Mouse (Mus musculus) heart, embryonic 16.5 days (tissue): ENCODE data around the gene Ppp2r1b. TPM values are rescaled to one million over a fixed set of nuclear protein-coding genes. Genes with fewer than 3 reads are reported as not detected.

Source experiments
- ATAC-seq: fragments of 200-750 bp; cut with Nextera tagmentation; replicated peaks from 2 replicates; pipeline ENCODE4 v1.8.0; 2017; ENCODE audit warnings: moderate number of reproducible peaks; ENCODE audit not compliant: insufficient read depth, low FRiP score; ENCODE audit errors: extremely low read depth
- H3K27ac ChIP-seq: fragments of 300-500 bp; sonication (generic); 2 replicates; pipeline ENCODE4 v1.5.1; 2014; ENCODE audit warnings: mild to moderate bottlenecking, low read length, control low read depth, moderate library complexity
- H3K27me3 ChIP-seq: fragments of 300-500 bp; sonication (generic); 2 replicates; pipeline ENCODE4 v1.6.1; 2014; ENCODE audit warnings: low read length, mixed read lengths; ENCODE audit not compliant: control insufficient read depth, insufficient read depth
- H3K36me3 ChIP-seq: fragments of 300-500 bp; sonication (generic); 2 replicates; pipeline ENCODE4 v1.6.1; 2014; ENCODE audit not compliant: control insufficient read depth, insufficient read depth
- H3K4me1 ChIP-seq: fragments of 300-500 bp; sonication (generic); 2 replicates; pipeline ENCODE4 v1.6.1; 2014; ENCODE audit warnings: low read length, mixed read lengths; ENCODE audit not compliant: control insufficient read depth, insufficient read depth
- H3K4me2 ChIP-seq: fragments of 300-500 bp; sonication (generic); 2 replicates; pipeline ENCODE4 v1.6.1; 2014; ENCODE audit warnings: low read depth, mild to moderate bottlenecking, control low read depth, low read length
- H3K4me3 ChIP-seq: fragments of 300-500 bp; sonication (generic); 2 replicates; pipeline ENCODE4 v1.5.1; 2014; ENCODE audit warnings: mild to moderate bottlenecking, control low read depth, low read length
- H3K9ac ChIP-seq: fragments of 300-500 bp; sonication (generic); 2 replicates; pipeline ENCODE4 v1.6.1; 2014; ENCODE audit warnings: low read length, control low read depth
- H3K9me3 ChIP-seq: fragments of 300-500 bp; sonication (generic); replicated peaks from 2 replicates; pipeline ENCODE4 v1.6.1; 2016; ENCODE audit warnings: low read length; ENCODE audit not compliant: control insufficient read depth
- WGBS: fragments of 180-500 bp; shearing (Covaris S2); extraction: QIAGEN DNeasy Blood & Tissue Kit; methylation state at CpG from one replicate; pipeline ENCODE4 v1.1.7; 2014; 5-methylcytosine and 5-hydroxymethylcytosine counted together
- polyA plus RNA-seq: library from polyadenylated mRNA; unstranded; fragments of >200 nt; fragmentation: Nextera tagmentation; extraction: Ambion mirVana; gene quantifications from 2 replicates; pipeline ENCODE4 v1.2.1, GENCODE M21; 2015

Ppp2r1b gene
- polyA plus RNA-seq, 1 experiment from 2014 or later = 41.8 TPM

DNA sequence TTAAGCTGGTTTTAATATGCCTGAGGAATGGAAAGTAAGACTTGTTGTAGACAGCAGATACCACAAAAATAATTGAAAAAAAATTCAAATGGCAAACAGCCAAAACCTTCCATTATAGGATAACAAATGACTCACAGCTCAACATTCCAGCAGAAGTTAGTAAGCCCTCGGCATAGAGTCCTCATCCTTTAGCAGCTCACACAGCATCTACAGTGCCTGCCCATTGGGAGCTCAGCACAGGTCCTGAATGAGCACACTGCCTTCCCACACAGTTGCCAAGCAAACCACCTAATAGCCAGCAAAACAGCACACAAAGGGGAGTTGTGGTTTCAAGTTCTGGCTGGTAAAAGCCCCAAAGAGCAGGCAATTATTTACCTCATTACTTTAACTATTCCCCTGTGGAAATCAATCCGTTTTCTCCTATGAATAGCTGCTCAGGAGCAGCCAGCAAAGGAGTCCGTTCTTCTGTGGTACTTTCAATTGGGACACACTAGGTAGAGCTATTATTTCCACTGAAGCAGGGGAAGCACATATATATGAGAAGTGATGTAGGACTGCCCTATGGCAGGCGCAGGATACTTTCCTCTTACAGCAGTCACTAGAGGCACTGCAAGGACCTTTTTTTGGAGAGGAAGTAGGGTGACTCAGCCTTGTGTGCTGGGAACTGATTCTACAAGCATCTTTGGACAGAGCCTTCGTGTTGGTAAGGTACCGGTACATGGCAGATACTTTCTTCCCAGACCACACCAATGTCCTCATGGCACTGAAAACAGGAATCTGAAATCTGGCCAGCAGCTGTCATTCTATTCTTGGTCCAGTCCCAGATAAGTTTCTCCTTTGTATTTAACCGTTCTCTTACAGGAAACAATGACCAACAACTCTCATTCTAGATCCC, 55.2 kb downstream of the Ppp2r1b start:
- H3K4me3 ChIP-seq = no peak overlapping the region
- peaks cover 11% of the 10 kb centered on the region for H3K36me3 ChIP-seq
- peaks cover 13% of the 10 kb centered on the region for H3K4me1 ChIP-seq
- peak overlapping the region; percentile 51 for H3K27ac ChIP-seq
- 47% methylated on average over 7 of the region's 7 CpGs for WGBS
- no peak overlapping the region for H3K9ac ChIP-seq
- H3K9me3 ChIP-seq = no peaks in the 10 kb centered on the region
- no peaks in the 10 kb centered on the region for H3K27me3 ChIP-seq
- H3K4me2 ChIP-seq = peak overlapping the region; percentile 5; the same call in 1 of the 2 replicates
- no peak; the same call in 1 of the 2 replicates for ATAC-seq

- Histone ChIP-seq H3K9me3 (no peaks in the 10 kb centered on the region), H3K4me1 (peaks cover 19% of the 10 kb centered on the region), H3K4me3 (no peak overlapping the region), H3K36me3 (no peaks in the 10 kb centered on the region), H3K9ac (no peak overlapping the region), H3K27me3 (no peaks in the 10 kb centered on the region), H3K4me2 (no peak overlapping the region), H3K27ac (no peak overlapping the region)
- ATAC-seq = no peak; the same call in 1 of the 2 replicates
- WGBS = 64% methylated on average over 6 of the region's 6 CpGs
Observed at GRCm38 (mm10) chr9:50904196-50904847, 59.2 kb downstream of the Ppp2r1b start.

DNA sequence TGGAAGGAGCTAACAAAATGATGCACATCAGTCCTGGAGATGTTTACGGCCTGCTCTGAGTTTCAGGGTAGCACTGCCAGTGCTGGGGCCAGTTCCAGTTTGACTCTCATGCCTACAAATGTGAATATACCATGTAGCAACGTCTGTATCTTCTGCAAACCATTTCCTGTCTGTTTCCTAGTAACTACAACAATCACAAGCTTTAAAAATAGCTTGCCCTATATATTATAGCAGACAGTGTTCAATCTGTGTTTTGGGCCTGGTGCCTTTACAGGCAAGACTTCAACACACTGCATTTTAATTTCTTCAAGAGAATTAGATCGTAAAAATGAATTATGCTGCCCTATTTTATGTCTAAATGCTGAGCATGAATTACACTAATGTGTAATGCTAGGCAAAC, 60.2 kb downstream of the Ppp2r1b start:
- Histone ChIP-seq H3K4me1 (peaks cover 16% of the 10 kb centered on the region), H3K9ac (no peak overlapping the region), H3K36me3 (no peaks in the 10 kb centered on the region), H3K9me3 (no peaks in the 10 kb centered on the region), H3K27ac (no peak overlapping the region), H3K27me3 (no peaks in the 10 kb centered on the region), H3K4me3 (no peak overlapping the region), H3K4me2 (no peak overlapping the region)
- WGBS = 58% methylated on average over 3 of the region's 3 CpGs
- ATAC-seq = no peak

DNA sequence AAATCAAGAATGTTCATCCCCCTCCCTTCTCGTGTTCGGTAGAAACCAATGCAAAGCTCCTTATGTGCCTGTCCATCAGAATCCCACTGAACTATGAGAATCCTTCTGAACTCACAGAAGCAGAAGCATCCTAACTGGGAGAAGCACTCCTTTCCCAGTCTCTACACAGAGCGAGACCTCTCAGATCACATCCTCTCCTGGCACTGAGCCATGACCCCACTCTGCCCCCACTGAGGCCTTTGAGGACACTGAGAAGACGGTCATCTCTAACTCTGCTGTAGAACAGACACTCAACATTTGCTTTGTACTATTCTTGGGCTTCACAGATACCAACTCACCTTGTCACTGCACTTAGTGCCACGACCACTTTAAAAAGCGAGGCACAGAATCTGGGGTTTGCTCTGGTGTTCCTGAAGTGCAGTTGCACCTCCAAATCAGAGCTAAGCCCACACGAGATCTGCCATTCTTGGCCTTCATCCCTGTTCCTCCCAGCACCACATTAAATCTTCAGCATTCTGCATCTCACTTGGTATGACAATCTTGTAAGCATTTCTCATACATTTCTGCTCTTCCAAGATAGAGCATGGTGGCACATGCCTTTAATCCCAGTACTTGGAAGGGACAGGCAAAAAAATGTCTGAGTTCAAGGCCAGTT, 66.9 kb downstream of the Ppp2r1b start:
- WGBS = 62% methylated on average over 7 of the region's 7 CpGs
- Histone ChIP-seq H3K4me3 (no peak overlapping the region), H3K27ac (no peak overlapping the region), H3K9me3 (no peaks in the 10 kb centered on the region), H3K36me3 (peaks cover 7% of the 10 kb centered on the region), H3K27me3 (no peaks in the 10 kb centered on the region), H3K9ac (no peak overlapping the region), H3K4me1 (no peaks in the 10 kb centered on the region), H3K4me2 (no peak overlapping the region)
- no peak for ATAC-seq

DNA sequence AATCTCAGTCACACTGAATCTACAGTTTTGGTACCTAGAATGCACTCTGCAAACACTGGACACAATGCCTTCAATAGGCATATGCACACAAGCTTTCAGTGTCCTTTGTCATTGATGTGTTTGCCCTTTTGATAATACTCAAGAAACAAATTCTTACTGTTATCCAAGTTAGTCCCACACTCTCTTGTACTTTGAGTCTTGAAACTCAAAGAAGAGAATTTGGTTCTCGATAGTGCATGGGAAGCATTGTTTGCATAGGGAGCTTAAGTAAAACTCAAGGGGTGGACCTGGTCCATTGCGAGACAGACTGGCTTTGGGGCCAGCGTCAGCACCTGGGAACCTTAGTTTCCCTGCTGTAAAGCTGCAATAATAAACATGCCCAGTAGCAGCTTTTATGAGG, 73.0 kb downstream of the Ppp2r1b start:
- H3K27me3 ChIP-seq = no peaks in the 10 kb centered on the region
- no peak overlapping the region for H3K27ac ChIP-seq
- H3K9ac ChIP-seq = no peak overlapping the region
- H3K9me3 ChIP-seq = no peaks in the 10 kb centered on the region
- peaks cover 7% of the 10 kb centered on the region for H3K36me3 ChIP-seq
- whole genome bisulfite sequencing = 86% methylated on average over 3 of the region's 3 CpGs
- peaks cover 3% of the 10 kb centered on the region; the same call in 1 of the 2 replicates for H3K4me1 ChIP-seq
- H3K4me2 ChIP-seq = no peak overlapping the region
- no peak for ATAC-seq
- H3K4me3 ChIP-seq = no peak overlapping the region

GRCm38 (mm10) chr9:50919554-50919953, 74.5 kb downstream of the Ppp2r1b start:
- H3K36me3 ChIP-seq = peaks cover 7% of the 10 kb centered on the region
- H3K27ac ChIP-seq = no peak overlapping the region
- H3K9ac ChIP-seq = no peak overlapping the region
- no peak overlapping the region for H3K4me3 ChIP-seq
- no peaks in the 10 kb centered on the region for H3K9me3 ChIP-seq
- no peaks in the 10 kb centered on the region for H3K27me3 ChIP-seq
- ATAC-seq = no peak
- H3K4me2 ChIP-seq = no peak overlapping the region
- 96% methylated on average over 2 of the region's 2 CpGs for WGBS
- H3K4me1 ChIP-seq = peaks cover 3% of the 10 kb centered on the region; the same call in 1 of the 2 replicates

GRCm38 (mm10) chr9:50920933-50921895, 76.1 kb downstream of the Ppp2r1b start:
- ATAC-seq = no peak
- Histone ChIP-seq H3K36me3 (peaks cover 2% of the 10 kb centered on the region; the same call in 1 of the 2 replicates), H3K4me2 (no peak overlapping the region), H3K4me3 (no peak overlapping the region), H3K4me1 (peaks cover 7% of the 10 kb centered on the region), H3K27ac (no peak overlapping the region), H3K9me3 (no peaks in the 10 kb centered on the region), H3K27me3 (no peaks in the 10 kb centered on the region), H3K9ac (no peak overlapping the region)
- WGBS = 62% methylated on average over 3 of the region's 3 CpGs

DNA sequence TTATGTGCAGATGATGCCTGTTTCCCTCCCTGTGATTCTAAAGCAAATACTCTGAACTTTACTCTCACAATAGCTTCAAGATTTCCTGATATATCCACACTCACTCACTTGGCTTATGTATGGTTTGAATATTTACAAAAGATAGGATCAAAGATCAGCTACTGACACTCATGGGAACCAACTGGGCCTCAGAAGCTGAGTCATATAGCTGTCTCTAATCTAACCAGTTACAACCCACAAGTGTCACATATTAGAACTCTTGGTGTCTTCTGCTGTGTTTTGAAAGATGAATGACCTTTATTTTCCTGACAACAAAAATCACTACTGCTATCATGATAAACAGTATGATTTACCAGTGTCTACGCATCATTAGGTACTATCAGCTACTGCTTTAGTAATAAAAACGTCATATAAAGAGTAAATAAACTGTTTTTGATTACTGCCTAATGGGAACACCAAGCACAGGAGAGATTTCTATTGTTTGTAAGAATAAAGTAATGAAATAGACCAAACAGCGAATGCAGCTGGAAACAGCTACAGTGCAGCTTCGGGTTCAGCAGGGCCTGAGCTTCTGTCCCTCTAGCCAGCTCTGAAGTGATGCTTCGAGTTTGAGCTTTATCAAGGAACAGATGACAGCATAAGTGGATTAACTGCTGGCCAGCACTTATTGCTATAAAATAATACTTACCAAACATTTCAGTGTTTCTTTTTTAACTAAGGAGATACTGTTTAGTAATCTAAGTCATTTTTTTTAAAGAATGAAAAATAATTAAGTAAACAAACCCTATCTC, 77.5 kb downstream of the Ppp2r1b start:
- 60% methylated on average over 5 of the region's 5 CpGs for WGBS
- ATAC-seq = no peak

More for the DNA sequence above, 77.5 kb downstream of the Ppp2r1b start:
- H3K4me2 ChIP-seq = no peak overlapping the region
- no peak overlapping the region for H3K27ac ChIP-seq
- H3K4me1 ChIP-seq = peaks cover 7% of the 10 kb centered on the region
- H3K27me3 ChIP-seq = no peaks in the 10 kb centered on the region
- H3K4me3 ChIP-seq = no peak overlapping the region
- H3K36me3 ChIP-seq = no peaks in the 10 kb centered on the region
- H3K9ac ChIP-seq = no peak overlapping the region
- no peaks in the 10 kb centered on the region for H3K9me3 ChIP-seq
